Mouse (Mus musculus): ENCODE measurements around the gene Tgfb2. TPM values are rescaled to one million over a fixed set of nuclear protein-coding genes. Genes with fewer than 3 reads are reported as not detected.

The Tgfb2 gene
- polyA plus RNA-seq, 1 experiment from 2014 or later = 89.9 TPM

GRCm38 (mm10) chr1:186700496-186700895 is 5.3 kb downstream of the Tgfb2 start:
- 0 out of 2 replicates have a peak overlapping the region, but pooled peaks have one; percentile 2 for H3K4me3 ChIP-seq

GRCm38 (mm10) chr1:186698583-186699338 is 7.0 kb downstream of the Tgfb2 start:
- Histone ChIP-seq H3K27ac (no peak overlapping the region), H3K9me3 (no peaks in the 10 kb centered on the region), H3K4me3 (no peak overlapping the region), H3K27me3 (no peaks in the 10 kb centered on the region), H3K4me2 (no peak overlapping the region), H3K4me1 (peaks cover 38% of the 10 kb centered on the region), H3K9ac (no peak overlapping the region), H3K36me3 (peaks cover 17% of the 10 kb centered on the region)
- no peak for ATAC-seq (ENCODE audit: borderline replicate concordance, extremely low read depth, low FRiP score, low TSS enrichment)
- WGBS = 79% methylated on average over 15 of the region's 15 CpGs

More at GRCm38 (mm10) chr1:186700496-186700895, 5.3 kb downstream of the Tgfb2 start:
- Histone ChIP-seq H3K9me3 (no peaks in the 10 kb centered on the region), H3K4me2 (peak overlapping the region; percentile 46; the same call in 1 of the 2 replicates), H3K27me3 (no peaks in the 10 kb centered on the region), H3K27ac (no peak overlapping the region; the same call in 1 of the 2 replicates), H3K9ac (no peak overlapping the region; the same call in 1 of the 2 replicates), H3K4me1 (peaks cover 34% of the 10 kb centered on the region), H3K36me3 (peaks cover 11% of the 10 kb centered on the region)
- WGBS = 75% methylated on average over 3 of the region's 3 CpGs
- ATAC-seq (ENCODE audit: borderline replicate concordance, extremely low read depth, low FRiP score, low TSS enrichment) = no peak

GRCm38 (mm10) chr1:186696231-186696630 is 9.6 kb downstream of the Tgfb2 start:
- no peak for ATAC-seq (ENCODE audit: borderline replicate concordance, extremely low read depth, low FRiP score, low TSS enrichment)
- Histone ChIP-seq H3K9me3 (no peaks in the 10 kb centered on the region), H3K4me3 (no peak overlapping the region), H3K9ac (no peak overlapping the region), H3K36me3 (peaks cover 17% of the 10 kb centered on the region), H3K4me2 (no peak overlapping the region), H3K27ac (peak overlapping the region; percentile 41; the same call in 1 of the 2 replicates), H3K27me3 (no peaks in the 10 kb centered on the region), H3K4me1 (peaks cover 29% of the 10 kb centered on the region)
- WGBS = 74% methylated on average over 9 of the region's 9 CpGs

- 0 out of 2 replicates have a peak, but pooled peaks have one; percentile 35 for ATAC-seq (ENCODE audit: borderline replicate concordance, extremely low read depth, low FRiP score, low TSS enrichment)
- Histone ChIP-seq H3K36me3 (peaks cover 15% of the 10 kb centered on the region), H3K27me3 (no peaks in the 10 kb centered on the region), H3K27ac (peak overlapping the region; percentile 41; the same call in 1 of the 2 replicates), H3K9ac (no peak overlapping the region), H3K4me2 (no peak overlapping the region), H3K4me3 (no peak overlapping the region), H3K4me1 (peaks cover 21% of the 10 kb centered on the region), H3K9me3 (no peaks in the 10 kb centered on the region)
- 24% methylated on average over 4 of the region's 4 CpGs for WGBS
Observed at GRCm38 (mm10) chr1:186695361-186695760, 10.4 kb downstream of the Tgfb2 start.

- ATAC-seq (ENCODE audit: borderline replicate concordance, extremely low read depth, low FRiP score, low TSS enrichment) = no peak
- Histone ChIP-seq H3K4me1 (peaks cover 23% of the 10 kb centered on the region), H3K27ac (no peak overlapping the region), H3K4me2 (no peak overlapping the region), H3K4me3 (no peak overlapping the region), H3K36me3 (peaks cover 9% of the 10 kb centered on the region; the same call in 1 of the 2 replicates), H3K27me3 (no peaks in the 10 kb centered on the region), H3K9ac (no peak overlapping the region), H3K9me3 (no peaks in the 10 kb centered on the region)
- 76% methylated on average over 4 of the region's 4 CpGs for WGBS
Observed at GRCm38 (mm10) chr1:186692370-186692769, 13.4 kb downstream of the Tgfb2 start.

GRCm38 (mm10) chr1:186691708-186692107 is 14.1 kb downstream of the Tgfb2 start:
- H3K27ac ChIP-seq = no peak overlapping the region
- H3K4me1 ChIP-seq = peaks cover 21% of the 10 kb centered on the region
- ATAC-seq (ENCODE audit: borderline replicate concordance, extremely low read depth, low FRiP score, low TSS enrichment) = no peak
- H3K4me3 ChIP-seq = no peak overlapping the region
- H3K9ac ChIP-seq = no peak overlapping the region
- peaks cover 9% of the 10 kb centered on the region; the same call in 1 of the 2 replicates for H3K36me3 ChIP-seq
- H3K27me3 ChIP-seq = no peaks in the 10 kb centered on the region
- no peak overlapping the region for H3K4me2 ChIP-seq
- H3K9me3 ChIP-seq = no peaks in the 10 kb centered on the region
- WGBS = 82% methylated on average over 9 of the region's 9 CpGs

- no peak overlapping the region for H3K4me2 ChIP-seq
- no peaks in the 10 kb centered on the region for H3K27me3 ChIP-seq
- WGBS = 65% methylated on average over 3 of the region's 3 CpGs
- no peak overlapping the region for H3K9ac ChIP-seq
- H3K4me1 ChIP-seq = peaks cover 24% of the 10 kb centered on the region; the same call in 1 of the 2 replicates
- H3K4me3 ChIP-seq = no peak overlapping the region
- no peaks in the 10 kb centered on the region for H3K9me3 ChIP-seq
- no peak for ATAC-seq (ENCODE audit: borderline replicate concordance, extremely low read depth, low FRiP score, low TSS enrichment)
- no peaks in the 10 kb centered on the region for H3K36me3 ChIP-seq
- H3K27ac ChIP-seq = peak overlapping the region; percentile 29
Observed at GRCm38 (mm10) chr1:186684041-186684440, 21.7 kb downstream of the Tgfb2 start.

GRCm38 (mm10) chr1:186682606-186683005 is 23.2 kb downstream of the Tgfb2 start:
- no peaks in the 10 kb centered on the region for H3K36me3 ChIP-seq
- H3K4me2 ChIP-seq = no peak overlapping the region
- peaks cover 23% of the 10 kb centered on the region; the same call in 1 of the 2 replicates for H3K4me1 ChIP-seq
- H3K27ac ChIP-seq = peak overlapping the region; percentile 26; the same call in 1 of the 2 replicates
- no peak overlapping the region for H3K9ac ChIP-seq
- no peaks in the 10 kb centered on the region for H3K27me3 ChIP-seq
- 28% methylated on average over 7 of the region's 7 CpGs for WGBS
- H3K4me3 ChIP-seq = no peak overlapping the region
- ATAC-seq (ENCODE audit: borderline replicate concordance, extremely low read depth, low FRiP score, low TSS enrichment) = no peak
- no peaks in the 10 kb centered on the region for H3K9me3 ChIP-seq

- Histone ChIP-seq H3K4me2 (no peak overlapping the region), H3K9me3 (no peaks in the 10 kb centered on the region), H3K4me3 (no peak overlapping the region), H3K4me1 (peaks cover 43% of the 10 kb centered on the region), H3K36me3 (0 out of 2 replicates have a peak, but pooled peaks cover 3% of the 10 kb centered on the region), H3K27me3 (no peaks in the 10 kb centered on the region), H3K27ac (no peak overlapping the region), H3K9ac (no peak overlapping the region)
- WGBS = 80% methylated on average over 12 of the region's 12 CpGs
- no peak for ATAC-seq (ENCODE audit: borderline replicate concordance, extremely low read depth, low FRiP score, low TSS enrichment)
Observed at GRCm38 (mm10) chr1:186677614-186678013, 28.2 kb downstream of the Tgfb2 start.

GRCm38 (mm10) chr1:186676199-186676598 is 29.6 kb downstream of the Tgfb2 start:
- Histone ChIP-seq H3K4me3 (no peak overlapping the region), H3K27me3 (no peaks in the 10 kb centered on the region), H3K36me3 (0 out of 2 replicates have a peak, but pooled peaks cover 3% of the 10 kb centered on the region), H3K9ac (no peak overlapping the region), H3K4me2 (no peak overlapping the region), H3K4me1 (peaks cover 39% of the 10 kb centered on the region), H3K9me3 (no peaks in the 10 kb centered on the region), H3K27ac (no peak overlapping the region)
- ATAC-seq (ENCODE audit: borderline replicate concordance, extremely low read depth, low FRiP score, low TSS enrichment) = no peak
- WGBS = 61% methylated on average over 5 of the region's 5 CpGs

GRCm38 (mm10) chr1:186675263-186675662 is 30.5 kb downstream of the Tgfb2 start:
- no peak for ATAC-seq (ENCODE audit: borderline replicate concordance, extremely low read depth, low FRiP score, low TSS enrichment)
- Histone ChIP-seq H3K9me3 (no peaks in the 10 kb centered on the region), H3K9ac (no peak overlapping the region), H3K4me2 (no peak overlapping the region), H3K27me3 (no peaks in the 10 kb centered on the region), H3K27ac (peak overlapping the region; percentile 11; the same call in 1 of the 2 replicates), H3K4me1 (peaks cover 37% of the 10 kb centered on the region), H3K36me3 (0 out of 2 replicates have a peak, but pooled peaks cover 3% of the 10 kb centered on the region), H3K4me3 (no peak overlapping the region)
- 66% methylated on average over 6 of the region's 6 CpGs for WGBS

GRCm38 (mm10) chr1:186674621-186675020 is 31.2 kb downstream of the Tgfb2 start:
- H3K36me3 ChIP-seq = 0 out of 2 replicates have a peak, but pooled peaks cover 3% of the 10 kb centered on the region
- 36% methylated on average over 3 of the region's 3 CpGs for WGBS
- no peak overlapping the region for H3K4me2 ChIP-seq
- H3K9ac ChIP-seq = no peak overlapping the region
- H3K27ac ChIP-seq = no peak overlapping the region
- H3K4me3 ChIP-seq = no peak overlapping the region
- no peak for ATAC-seq (ENCODE audit: borderline replicate concordance, extremely low read depth, low FRiP score, low TSS enrichment)
- peaks cover 41% of the 10 kb centered on the region for H3K4me1 ChIP-seq
- no peaks in the 10 kb centered on the region for H3K9me3 ChIP-seq
- H3K27me3 ChIP-seq = no peaks in the 10 kb centered on the region

Data from lung, embryonic 15.5 days (tissue).